Mouse (Mus musculus) right cerebral cortex, postnatal 36 days (tissue): ENCODE results near the gene Wfikkn1.

Experiments used
- DNase-seq, 2 experiments: peaks; one replicate each; pipeline ENCODE4 v3.0.0; 2022; ENCODE audit warnings: low spot score in 2 of 2, mixed read lengths in 1 of 2

Wfikkn1 gene

DNA sequence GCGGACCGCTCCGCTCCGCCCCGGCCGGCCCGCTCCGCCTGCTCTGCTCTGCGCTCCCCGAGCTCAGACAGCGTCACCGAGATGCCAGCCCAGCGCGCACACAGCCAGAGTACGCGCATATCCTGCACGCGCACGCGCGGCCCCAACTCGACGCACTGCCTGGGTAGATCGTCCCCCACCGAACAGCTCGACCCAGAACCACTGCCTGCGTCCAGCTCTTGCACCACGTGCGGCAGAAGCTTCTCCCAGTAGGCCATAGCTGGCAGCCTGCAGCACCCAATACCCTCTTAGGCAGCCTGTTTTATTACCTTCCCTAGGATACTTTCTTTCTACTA, 43.6 kb downstream of the Wfikkn1 start, which contains the start of gene Rhbdl1:
Rhbdl1 (minus strand) TSS at position 220 of the 335 bp plus-strand sequence.
- DNase-seq: peak; percentile 86 to 87

GRCm38 (mm10) chr17:25836397-25837075, 44.1 kb downstream of the Wfikkn1 start:
- no peak for DNase-seq

GRCm38 (mm10) chr17:25835816-25836215, 44.8 kb downstream of the Wfikkn1 start:
- no peak for DNase-seq

GRCm38 (mm10) chr17:25835301-25835700, 45.4 kb downstream of the Wfikkn1 start:
- no peak for DNase-seq

GRCm38 (mm10) chr17:25834595-25835222, 45.9 kb downstream of the Wfikkn1 start:
- no peak for DNase-seq

- no peak for DNase-seq
Measured at GRCm38 (mm10) chr17:25833961-25834594, 46.6 kb downstream of the Wfikkn1 start.

DNA sequence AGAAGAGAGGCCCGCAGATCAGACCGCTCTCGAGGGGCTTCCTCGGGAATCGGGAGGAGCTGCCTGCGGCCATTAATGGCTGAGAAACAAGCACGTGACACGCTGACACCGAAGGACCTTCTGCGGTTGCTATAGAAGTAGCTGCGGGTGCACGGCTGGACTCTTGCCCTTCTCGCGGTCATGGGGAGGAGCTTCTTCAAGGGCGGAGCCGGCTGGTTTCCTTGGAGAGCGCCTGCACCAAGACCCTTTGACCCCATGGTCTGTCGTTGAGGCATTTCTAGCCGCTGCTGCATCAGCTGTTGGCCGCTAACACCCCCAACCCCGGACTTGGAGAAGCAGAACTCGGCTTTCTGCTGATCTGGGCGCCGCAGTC, 47.4 kb downstream of the Wfikkn1 start, which contains the start of gene Stub1:
Stub1 (minus strand) TSS at position 114 of the 373 bp plus-strand sequence.
- peak; percentile 79 to 83 for DNase-seq

DNA sequence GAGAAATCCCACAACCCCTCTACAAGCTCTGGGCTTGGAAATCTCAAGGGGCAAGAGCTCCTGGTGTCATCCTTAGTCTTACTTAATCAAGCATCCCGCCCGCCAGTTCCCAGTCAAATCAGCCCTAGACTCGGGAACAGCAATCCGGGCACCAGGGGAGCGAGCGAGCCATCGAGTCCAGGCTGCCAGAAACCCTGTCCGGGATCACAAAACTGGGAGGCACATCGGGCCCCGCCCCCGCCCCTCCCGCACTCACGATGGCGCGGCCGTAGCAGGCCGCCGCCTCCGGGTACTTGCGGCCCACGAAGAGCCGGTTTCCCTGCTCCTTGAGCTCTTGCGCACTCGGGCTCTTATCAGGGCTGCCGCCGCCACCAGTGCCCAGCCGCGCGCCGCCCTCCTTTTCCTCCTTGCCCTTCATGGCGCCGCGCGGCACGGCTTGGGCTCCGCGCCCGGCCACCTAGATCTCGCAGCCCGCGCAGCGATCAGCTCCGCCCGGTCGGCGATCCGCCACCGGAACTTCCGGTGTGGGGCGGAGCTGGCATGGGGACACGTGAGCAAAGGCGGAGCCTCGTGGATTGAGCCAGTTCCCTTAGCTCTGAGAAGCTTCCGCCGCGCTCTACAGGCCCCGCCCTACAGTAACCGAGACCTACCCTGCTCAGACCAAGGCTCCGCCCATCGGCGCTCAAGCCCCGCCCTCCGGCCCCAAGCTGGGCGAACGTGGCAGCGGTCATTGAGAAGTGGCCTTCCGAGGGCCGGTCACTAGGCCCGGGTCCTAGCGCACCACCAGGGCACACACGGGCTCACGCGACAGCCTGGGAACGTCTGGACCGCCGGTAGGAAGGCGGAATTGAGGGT, 48.0 kb downstream of the Wfikkn1 start:
- peak; percentile 98 to 99 for DNase-seq

- DNase-seq: no peak
Measured at GRCm38 (mm10) chr17:25831451-25832281, 49.0 kb downstream of the Wfikkn1 start.

DNA sequence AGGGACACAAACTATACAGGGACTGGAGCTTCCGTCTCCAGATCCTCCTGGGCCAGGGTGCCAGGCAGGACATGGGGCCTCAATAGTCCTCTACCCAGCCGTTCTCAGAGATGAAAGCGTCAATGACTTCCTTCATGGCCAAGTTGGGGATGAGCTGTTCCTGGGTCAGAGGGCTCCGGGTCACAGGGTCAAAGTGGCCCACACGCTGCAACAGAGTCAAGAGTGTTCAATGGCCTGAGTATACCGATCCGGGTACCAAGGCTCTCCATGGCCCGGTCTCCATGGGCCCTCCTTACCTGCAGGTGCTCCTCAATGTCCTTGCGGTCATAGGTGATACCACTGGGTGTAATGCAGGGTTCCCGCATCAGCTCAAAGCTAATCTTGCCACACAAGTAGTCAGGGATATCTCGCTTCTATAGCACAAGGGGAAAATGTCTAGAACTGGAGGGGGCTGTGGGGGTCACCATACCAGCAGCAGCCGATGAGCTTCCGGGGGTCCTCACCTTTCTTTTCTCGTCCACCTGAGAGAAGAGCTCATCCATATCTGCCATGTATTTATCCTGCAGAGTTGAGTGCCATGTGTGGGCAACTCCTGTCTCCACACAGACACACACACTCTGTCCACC, 49.7 kb downstream of the Wfikkn1 start:
- DNase-seq: no peak

GRCm38 (mm10) chr17:25830200-25830753, 50.4 kb downstream of the Wfikkn1 start:
- DNase-seq: no peak

DNA sequence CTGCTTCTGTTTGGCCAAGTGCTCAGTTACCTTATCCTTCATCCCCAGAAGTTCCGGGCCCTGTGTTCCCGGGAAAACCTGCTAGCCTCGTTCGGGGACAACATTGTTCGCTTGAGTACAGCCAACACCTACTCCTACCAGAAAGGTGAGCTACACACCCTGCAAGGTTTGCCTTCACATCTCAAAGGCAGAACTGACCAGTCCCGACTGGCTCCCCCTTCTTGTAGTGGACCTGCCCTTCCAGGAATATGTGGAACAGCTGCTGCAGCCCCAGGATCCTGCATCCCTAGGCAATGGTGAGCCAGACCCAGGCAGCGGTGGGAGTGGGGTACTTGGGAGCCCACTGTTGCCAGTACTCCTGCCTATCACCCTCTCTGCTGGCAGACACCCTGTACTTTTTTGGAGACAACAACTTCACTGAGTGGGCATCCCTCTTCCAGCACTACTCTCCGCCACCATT, 51.1 kb downstream of the Wfikkn1 start:
- DNase-seq: no peak

GRCm38 (mm10) chr17:25828712-25829557, 51.7 kb downstream of the Wfikkn1 start, which contains the start of gene Jmjd8:
TSS of gene Jmjd8 (plus strand) at chr17:25828867.
- peak; percentile 82 for DNase-seq

- DNase-seq: no peak
Measured at GRCm38 (mm10) chr17:25828223-25828594, 52.4 kb downstream of the Wfikkn1 start.
